Mouse (Mus musculus): ENCODE results near the gene Olfr1284. TPM values are rescaled to one million over a fixed set of nuclear protein-coding genes. Genes with fewer than 3 reads are reported as not detected.
"Not testable (repeated sequence)": the region's sequence is repeated elsewhere in the genome, so short reads cannot be mapped to it uniquely, and the experiment has no call there.

Olfr1284 gene
- not detected in 2 replicates for polyA plus RNA-seq (2015; fragmentation: Nextera tagmentation; extraction: Ambion mirVana)

GRCm38 (mm10) chr2:111375222-111375621 lies at the start of gene Olfr1284:
Gene Olfr1284 (plus strand): TSS chr2:111375522.
- no peak within 1 kb of the TSS for H3K4me2 ChIP-seq
- no peaks in the 10 kb centered on the region for H3K36me3 ChIP-seq
- H3K9ac ChIP-seq (replicated peaks), result no peak within 1 kb of the TSS
- H3K27me3 ChIP-seq (replicated peaks), result no peaks in the 10 kb centered on the region
- no peak for ATAC-seq (ENCODE audit: low FRiP score)
- H3K4me3 ChIP-seq (replicated peaks), result no peak within 1 kb of the TSS
- WGBS, result 89% methylated on average over 1 of the region's 1 CpGs
- no peaks in the 10 kb centered on the region for H3K4me1 ChIP-seq
- H3K27ac ChIP-seq (replicated peaks), result no peak within 1 kb of the TSS
- no peaks in the 10 kb centered on the region for H3K9me3 ChIP-seq (replicated peaks)

GRCm38 (mm10) chr2:111326220-111326619 lies 49.1 kb upstream of the Olfr1284 start, which contains the start of gene Olfr1281:
Gene Olfr1281 (plus strand): TSS chr2:111326520.
- Histone ChIP-seq H3K9ac (replicated peaks) (no peak within 1 kb of the TSS), H3K4me3 (replicated peaks) (no peak within 1 kb of the TSS), H3K27ac (replicated peaks) (no peak within 1 kb of the TSS), H3K4me1 (no peaks in the 10 kb centered on the region), H3K9me3 (replicated peaks) (no peaks in the 10 kb centered on the region), H3K36me3 (no peaks in the 10 kb centered on the region), H3K27me3 (replicated peaks) (no peaks in the 10 kb centered on the region), H3K4me2 (no peak within 1 kb of the TSS)
- no peak for ATAC-seq (ENCODE audit: low FRiP score)
- WGBS, result 80% methylated on average over 2 of the region's 2 CpGs

GRCm38 (mm10) chr2:111333721-111334120 lies 41.6 kb upstream of the Olfr1284 start:
- WGBS, result 92% methylated on average over 5 of the region's 5 CpGs
- not testable (repeated sequence) for H3K4me2 ChIP-seq; H3K27ac ChIP-seq (replicated peaks); H3K27me3 ChIP-seq (replicated peaks); H3K4me3 ChIP-seq (replicated peaks); H3K9me3 ChIP-seq (replicated peaks); H3K36me3 ChIP-seq; H3K9ac ChIP-seq (replicated peaks); H3K4me1 ChIP-seq; ATAC-seq (ENCODE audit: low FRiP score)

GRCm38 (mm10) chr2:111335976-111336375 lies 39.3 kb upstream of the Olfr1284 start, which contains the start of gene Olfr1282:
Gene Olfr1282 (minus strand): TSS chr2:111336076.
- Histone ChIP-seq H3K27ac (replicated peaks) (no peak within 1 kb of the TSS), H3K36me3 (no peaks in the 10 kb centered on the region), H3K9me3 (replicated peaks) (no peaks in the 10 kb centered on the region), H3K4me1 (no peaks in the 10 kb centered on the region), H3K27me3 (replicated peaks) (no peaks in the 10 kb centered on the region), H3K9ac (replicated peaks) (no peak within 1 kb of the TSS), H3K4me2 (no peak within 1 kb of the TSS), H3K4me3 (replicated peaks) (no peak within 1 kb of the TSS)
- no peak for ATAC-seq (ENCODE audit: low FRiP score)
- 74% methylated on average over 2 of the region's 2 CpGs for WGBS

GRCm38 (mm10) chr2:111366490-111366889 lies 8.8 kb upstream of the Olfr1284 start, which contains the start of gene Olfr1283:
Gene Olfr1283 (plus strand): TSS chr2:111366790.
- H3K4me2 ChIP-seq, result no peak within 1 kb of the TSS
- no peaks in the 10 kb centered on the region for H3K36me3 ChIP-seq
- H3K27me3 ChIP-seq (replicated peaks), result no peaks in the 10 kb centered on the region
- no peaks in the 10 kb centered on the region for H3K9me3 ChIP-seq (replicated peaks)
- H3K4me1 ChIP-seq, result no peaks in the 10 kb centered on the region
- ATAC-seq (ENCODE audit: low FRiP score), result no peak
- H3K4me3 ChIP-seq (replicated peaks), result no peak within 1 kb of the TSS
- H3K9ac ChIP-seq (replicated peaks), result no peak within 1 kb of the TSS
- no peak within 1 kb of the TSS for H3K27ac ChIP-seq (replicated peaks)
- 80% methylated on average over 2 of the region's 2 CpGs for WGBS

GRCm38 (mm10) chr2:111422931-111423330 lies 47.6 kb downstream of the Olfr1284 start, which contains the start of gene Olfr1286:
Gene Olfr1286 (minus strand): TSS chr2:111423115.
- 59% methylated on average over 1 of the region's 1 CpGs for WGBS
- H3K9ac ChIP-seq (replicated peaks), result no peak within 1 kb of the TSS
- H3K27me3 ChIP-seq (replicated peaks), result no peaks in the 10 kb centered on the region
- H3K36me3 ChIP-seq, result no peaks in the 10 kb centered on the region
- no peak within 1 kb of the TSS for H3K4me2 ChIP-seq
- H3K4me1 ChIP-seq, result no peaks in the 10 kb centered on the region
- ATAC-seq (ENCODE audit: low FRiP score), result no peak
- no peak within 1 kb of the TSS for H3K27ac ChIP-seq (replicated peaks)
- H3K4me3 ChIP-seq (replicated peaks), result no peak within 1 kb of the TSS
- no peaks in the 10 kb centered on the region for H3K9me3 ChIP-seq (replicated peaks)

Other genes starting within 250 kb of the Olfr1284 start
- gene Gm15130, start 222.6 kb upstream of the Olfr1284 start, polyA plus RNA-seq (2015; fragmentation: Nextera tagmentation; extraction: Ambion mirVana), result not detected in 2 replicates
- not detected in 2 replicates for gene 4930430A15Rik, start 145.9 kb upstream of the Olfr1284 start, polyA plus RNA-seq (2015; fragmentation: Nextera tagmentation; extraction: Ambion mirVana)
- gene Olfr1275, start 140.2 kb upstream of the Olfr1284 start, polyA plus RNA-seq (2015; fragmentation: Nextera tagmentation; extraction: Ambion mirVana), result not detected in 2 replicates
- gene Olfr1276, start 121.0 kb upstream of the Olfr1284 start, polyA plus RNA-seq (2015; fragmentation: Nextera tagmentation; extraction: Ambion mirVana), result not detected in 2 replicates
- not detected in 2 replicates for gene Olfr1277, start 101.4 kb upstream of the Olfr1284 start, polyA plus RNA-seq (2015; fragmentation: Nextera tagmentation; extraction: Ambion mirVana)
- not detected in 2 replicates for gene Olfr1278, start 85.4 kb upstream of the Olfr1284 start, polyA plus RNA-seq (2015; fragmentation: Nextera tagmentation; extraction: Ambion mirVana)
- gene Olfr1279, start 74.9 kb upstream of the Olfr1284 start, polyA plus RNA-seq (2015; fragmentation: Nextera tagmentation; extraction: Ambion mirVana), result not detected in 2 replicates
- gene Olfr1280, start 61.5 kb upstream of the Olfr1284 start, polyA plus RNA-seq (2015; fragmentation: Nextera tagmentation; extraction: Ambion mirVana), result not detected in 2 replicates
- not detected in 2 replicates for gene Olfr1281, start 49.0 kb upstream of the Olfr1284 start, polyA plus RNA-seq (2015; fragmentation: Nextera tagmentation; extraction: Ambion mirVana)
- gene Olfr1282, start 39.4 kb upstream of the Olfr1284 start, polyA plus RNA-seq (2015; fragmentation: Nextera tagmentation; extraction: Ambion mirVana), result not detected in 2 replicates
- not detected in 2 replicates for gene Olfr1283, start 8.7 kb upstream of the Olfr1284 start, polyA plus RNA-seq (2015; fragmentation: Nextera tagmentation; extraction: Ambion mirVana)
- gene Olfr1286, start 47.6 kb downstream of the Olfr1284 start, polyA plus RNA-seq (2015; fragmentation: Nextera tagmentation; extraction: Ambion mirVana), result not detected in 2 replicates
- gene Olfr1287, start 73.6 kb downstream of the Olfr1284 start, polyA plus RNA-seq (2015; fragmentation: Nextera tagmentation; extraction: Ambion mirVana), result not detected in 2 replicates
- not detected in 2 replicates for gene Olfr1288, start 98.6 kb downstream of the Olfr1284 start, polyA plus RNA-seq (2015; fragmentation: Nextera tagmentation; extraction: Ambion mirVana)
- gene Olfr1289, start 105.3 kb downstream of the Olfr1284 start, polyA plus RNA-seq (2015; fragmentation: Nextera tagmentation; extraction: Ambion mirVana), result not detected in 2 replicates
- gene Olfr1290, start 118.3 kb downstream of the Olfr1284 start, polyA plus RNA-seq (2015; fragmentation: Nextera tagmentation; extraction: Ambion mirVana), result not detected in 2 replicates
- gene Olfr1291-ps1, start 121.7 kb downstream of the Olfr1284 start, polyA plus RNA-seq (2015; fragmentation: Nextera tagmentation; extraction: Ambion mirVana), result not detected in 2 replicates
- not detected in 2 replicates for gene Olfr1293-ps, start 149.7 kb downstream of the Olfr1284 start, polyA plus RNA-seq (2015; fragmentation: Nextera tagmentation; extraction: Ambion mirVana)
- not detected in 2 replicates for gene Olfr1294, start 164.8 kb downstream of the Olfr1284 start, polyA plus RNA-seq (2015; fragmentation: Nextera tagmentation; extraction: Ambion mirVana)
- not detected in 2 replicates for gene Olfr1295, start 194.2 kb downstream of the Olfr1284 start, polyA plus RNA-seq (2015; fragmentation: Nextera tagmentation; extraction: Ambion mirVana)

All from neural tube, embryonic 15.5 days (tissue).